Mouse (Mus musculus) liver, postnatal 0 days (tissue): ENCODE measurements at regions not wholly inside any gene's neighbourhood (a gene's known extent, or its start where the extent isn't known, plus 50 kb on each side); places are given as distances from the start of the nearest gene placed in this dataset.

Experiments
- CTCF ChIP-seq: sonication (generic); IDR thresholded peaks from 2 replicates; pipeline ENCODE4 v1.5.1; 2016; ENCODE audit warnings: antibody characterized with exemption, low read depth
- EP300 ChIP-seq: IDR thresholded peaks from 2 replicates; pipeline ENCODE4 v1.6.1; 2016; ENCODE audit warnings: antibody characterized with exemption, low read depth, mild to moderate bottlenecking

- no peak for TF ChIP-seq CTCF
- no peak for TF ChIP-seq EP300
Measured at GRCm38 (mm10) chr11:24233821-24234220, 156.0 kb downstream of the Bcl11a start.
